Mouse (Mus musculus) monocyte, adult 5-6 weeks (primary cell): ENCODE results near the gene Gnat1. TPM values are rescaled to one million over a fixed set of nuclear protein-coding genes. Genes with fewer than 3 reads are reported as not detected.

ENCODE experiments used
- ATAC-seq: fragments of 153-309, 156-312 bp; replicated peaks from 2 replicates; pipeline ENCODE4 v1.8.0; 2017; ENCODE audit warnings: mild to moderate bottlenecking; ENCODE audit not compliant: low TSS enrichment, insufficient number of reproducible peaks, severe bottlenecking, poor library complexity, low FRiP score
- total RNA-seq: library from RNA; stranded (forward); fragments of 200-1000, 200-491, 200-594 nt; gene quantifications from 3 replicates; pipeline ENCODE4 v1.2.3, GENCODE M21; 2017

Gene Gnat1
- total RNA-seq, 1 experiment from 2014 or later: not detected

DNA sequence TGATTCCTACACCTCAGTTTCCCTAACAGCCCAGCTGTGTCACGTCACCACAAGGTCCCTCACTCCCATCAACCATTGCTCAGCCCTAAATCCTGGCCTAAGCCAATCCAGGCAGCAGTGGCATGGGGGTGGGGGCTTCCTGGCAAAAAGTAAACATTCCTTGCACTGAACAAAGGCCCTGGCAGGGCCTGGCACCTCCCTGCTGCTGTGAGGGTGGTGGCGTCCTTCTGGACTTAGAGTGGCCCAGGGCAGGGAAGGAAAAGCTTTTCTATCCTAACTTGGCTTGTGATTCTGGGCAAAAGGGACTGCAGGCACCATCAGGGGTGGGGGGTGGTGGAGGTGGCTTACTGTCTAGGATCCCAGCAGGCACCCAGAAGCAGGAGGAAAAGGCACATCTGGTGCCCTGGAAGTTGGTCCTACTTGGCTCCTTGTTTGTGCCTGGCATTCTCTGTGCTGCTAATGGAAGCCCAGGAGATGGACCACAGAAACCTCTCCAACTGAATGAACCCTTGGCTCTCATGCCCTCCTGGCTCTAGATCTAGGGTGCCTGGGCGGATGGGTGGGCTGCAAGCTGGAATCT, 23.2 kb upstream of the Gnat1 start:
- ATAC-seq: no peak

DNA sequence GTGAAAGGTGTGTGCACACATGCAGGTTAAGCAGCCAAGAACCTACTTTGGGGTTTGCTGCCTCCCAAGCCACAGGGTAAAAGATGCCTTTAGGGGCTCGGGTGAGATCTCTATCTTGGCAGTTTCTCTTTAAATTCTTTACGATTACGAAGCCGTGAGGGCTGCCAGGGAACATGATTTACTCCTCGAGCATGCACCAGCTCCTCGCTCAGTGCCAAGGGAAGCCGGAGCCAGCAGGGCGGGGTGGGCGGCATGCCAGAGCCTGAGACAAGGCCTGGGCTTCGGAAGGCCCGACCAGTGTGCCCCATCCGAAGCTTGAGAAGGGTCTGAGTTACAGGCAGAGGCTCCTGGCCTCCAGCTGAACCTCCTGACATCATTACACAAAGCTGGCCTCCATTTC, 22.1 kb upstream of the Gnat1 start:
- ATAC-seq: no peak

DNA sequence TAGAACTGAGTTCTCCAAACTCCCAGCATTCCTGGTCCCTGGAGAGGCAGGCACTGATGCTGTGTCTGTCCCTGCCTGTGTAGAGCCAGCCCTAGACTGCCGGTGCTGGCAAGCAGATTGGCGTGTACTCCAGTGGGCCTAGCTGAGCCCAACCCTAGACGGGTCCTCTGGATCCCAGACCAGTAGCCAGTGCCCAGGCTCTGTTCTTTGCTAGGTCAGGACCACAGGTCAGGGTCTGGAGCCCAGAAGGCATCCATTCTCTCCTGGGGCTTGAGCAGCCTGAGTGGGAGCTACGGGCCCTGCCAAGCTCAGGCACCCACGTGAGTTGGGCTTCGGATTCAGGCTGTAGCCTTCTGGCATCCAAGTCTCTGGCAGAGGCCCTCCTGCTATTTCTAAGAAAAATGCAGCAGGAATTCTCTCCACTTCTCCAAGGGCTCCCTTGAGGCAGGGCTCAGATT, 20.6 kb upstream of the Gnat1 start:
- no peak for ATAC-seq

DNA sequence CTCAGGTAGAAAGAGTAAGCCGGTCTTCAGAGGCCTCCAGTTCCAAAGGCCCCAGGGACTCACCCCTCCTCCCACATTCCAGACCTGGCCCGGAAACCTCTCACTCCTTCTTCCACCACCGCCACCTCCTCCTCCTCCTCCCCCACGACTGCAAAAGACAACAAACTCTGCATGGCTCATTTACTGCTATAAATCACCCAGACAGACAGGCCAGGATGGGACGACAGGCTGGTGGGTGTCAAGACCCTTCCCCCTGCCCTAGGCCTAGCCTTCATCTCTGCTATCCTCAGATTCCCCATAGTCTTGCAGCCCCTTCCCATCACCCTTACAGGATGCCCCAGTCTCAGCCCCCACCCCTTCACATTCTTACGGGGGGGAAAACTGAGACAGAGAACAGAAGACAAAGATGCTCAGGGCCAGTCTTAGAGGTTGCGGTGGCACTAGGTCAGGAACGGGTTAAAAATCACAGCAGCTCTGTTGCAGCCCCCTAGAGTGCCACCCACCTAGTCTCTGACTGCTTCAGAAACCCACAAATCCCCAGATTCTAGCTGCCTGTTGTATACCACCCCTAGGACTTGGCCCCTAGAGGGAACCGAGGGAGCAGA, 20.0 kb upstream of the Gnat1 start:
- no peak for ATAC-seq

DNA sequence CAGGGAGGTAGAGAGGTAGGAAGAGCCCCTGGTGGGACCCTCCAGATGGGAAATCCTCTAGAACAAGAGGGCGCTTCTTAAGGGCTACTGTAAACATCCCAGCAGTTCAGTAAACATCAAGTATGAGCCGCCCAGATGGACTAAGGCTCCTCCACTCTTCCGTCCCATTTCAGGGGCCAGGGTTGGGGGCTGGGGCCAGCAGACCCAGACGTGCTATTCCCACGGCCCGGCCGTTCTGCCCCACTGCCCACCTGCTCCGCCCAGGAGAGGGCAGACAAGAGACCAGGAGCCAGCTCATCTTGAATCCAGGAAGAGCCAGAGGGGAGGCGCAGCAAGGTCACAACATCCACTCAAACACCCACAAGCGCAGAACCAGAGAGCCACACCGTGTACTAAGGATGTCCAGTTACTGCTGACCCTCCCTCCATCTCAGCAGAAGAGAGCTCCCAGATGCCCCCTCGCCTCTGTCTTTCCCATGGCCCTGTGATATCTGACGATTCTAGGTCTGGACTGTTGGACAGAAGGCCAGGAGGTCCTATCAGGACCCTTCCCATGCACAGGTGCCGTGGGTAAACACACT, 19.2 kb upstream of the Gnat1 start:
- no peak for ATAC-seq

DNA sequence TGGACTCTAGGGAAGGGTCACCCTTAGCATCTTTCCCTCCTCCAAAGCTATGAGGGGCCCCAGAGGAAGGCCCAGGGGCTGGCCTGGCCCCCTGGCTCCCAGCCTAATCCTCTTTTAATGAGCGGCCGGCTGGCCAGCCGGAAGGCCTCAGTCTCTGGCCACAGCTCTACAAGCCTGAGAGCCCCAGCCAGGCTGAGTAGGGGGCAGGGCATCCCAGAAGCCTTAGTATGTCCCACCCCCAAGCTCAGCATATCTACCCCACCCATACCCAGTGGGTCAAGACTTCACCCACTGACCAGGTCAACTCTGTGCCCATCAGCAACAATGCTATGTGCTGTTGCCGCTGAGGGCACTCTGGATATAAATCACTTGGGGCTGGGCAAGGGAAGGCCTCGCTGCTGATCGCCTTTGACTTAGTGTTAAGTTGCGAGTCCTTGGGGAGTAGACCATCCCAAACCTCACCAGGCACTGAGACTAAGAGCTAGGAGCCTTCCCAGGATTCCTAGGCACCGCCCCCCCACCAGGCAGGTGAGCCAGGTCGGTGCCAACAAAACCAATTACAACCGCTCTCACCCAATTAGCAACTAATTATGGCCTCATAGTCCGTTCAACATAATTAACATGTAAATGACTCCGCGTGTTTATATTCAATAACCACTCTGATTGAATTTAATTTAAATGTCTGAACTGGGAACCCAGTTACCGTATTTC, 18.5 kb upstream of the Gnat1 start:
- no peak for ATAC-seq

DNA sequence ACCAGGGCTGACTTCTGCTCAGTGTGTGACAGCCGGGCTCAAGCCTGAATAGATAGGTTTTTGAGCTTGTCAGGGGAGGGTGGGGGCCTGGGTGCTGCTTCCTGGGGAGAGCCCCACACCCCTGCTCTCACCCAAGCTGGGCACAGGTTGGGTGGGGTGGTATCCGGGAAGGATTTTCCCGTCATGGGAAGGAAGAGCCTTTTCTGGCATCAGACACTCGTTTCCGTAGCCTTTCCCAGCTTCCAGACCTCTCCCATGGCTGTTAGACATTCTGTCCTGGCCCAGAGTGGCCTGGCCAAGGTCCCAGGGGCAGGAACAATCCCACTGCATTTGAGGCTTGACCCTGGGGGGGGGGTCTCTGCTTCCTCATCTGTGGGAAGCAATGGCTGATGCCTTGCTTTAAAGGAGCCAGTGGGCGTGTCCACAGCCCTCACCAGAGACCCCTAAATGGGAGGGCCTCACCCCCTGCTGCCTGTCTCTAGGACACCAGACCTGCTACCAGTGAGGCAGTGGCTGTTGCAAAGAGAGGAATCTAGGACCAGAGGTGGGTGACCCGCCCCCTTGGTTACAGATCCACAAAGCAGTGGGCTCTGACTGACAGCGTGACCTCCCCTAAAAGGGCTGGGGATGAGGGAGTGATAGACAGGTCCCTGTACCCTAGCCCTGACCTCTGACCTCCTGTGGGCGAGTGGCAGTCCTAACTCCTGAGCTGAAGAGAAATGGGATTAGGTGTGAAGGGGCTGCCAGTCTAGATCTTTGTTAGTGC, 17.5 kb upstream of the Gnat1 start:
- ATAC-seq: no peak

DNA sequence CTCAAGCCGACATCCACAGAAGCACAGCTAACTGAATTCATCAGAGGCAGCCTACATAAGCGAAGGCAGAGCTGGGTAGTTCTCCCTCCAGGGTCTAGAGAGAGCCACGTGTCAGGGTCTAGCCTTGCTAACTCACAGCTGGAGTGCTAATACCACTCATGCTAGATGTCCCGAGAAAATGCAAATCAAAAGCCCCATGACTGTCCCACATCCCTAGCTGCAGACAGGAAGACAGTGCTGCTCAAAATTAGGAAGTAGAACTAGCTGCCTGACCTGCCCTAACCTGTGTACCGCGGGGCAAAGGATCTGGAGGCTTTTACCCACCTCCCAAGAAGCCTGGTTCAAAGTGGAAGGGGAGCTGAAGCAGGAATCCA, 16.6 kb upstream of the Gnat1 start:
- no peak for ATAC-seq

DNA sequence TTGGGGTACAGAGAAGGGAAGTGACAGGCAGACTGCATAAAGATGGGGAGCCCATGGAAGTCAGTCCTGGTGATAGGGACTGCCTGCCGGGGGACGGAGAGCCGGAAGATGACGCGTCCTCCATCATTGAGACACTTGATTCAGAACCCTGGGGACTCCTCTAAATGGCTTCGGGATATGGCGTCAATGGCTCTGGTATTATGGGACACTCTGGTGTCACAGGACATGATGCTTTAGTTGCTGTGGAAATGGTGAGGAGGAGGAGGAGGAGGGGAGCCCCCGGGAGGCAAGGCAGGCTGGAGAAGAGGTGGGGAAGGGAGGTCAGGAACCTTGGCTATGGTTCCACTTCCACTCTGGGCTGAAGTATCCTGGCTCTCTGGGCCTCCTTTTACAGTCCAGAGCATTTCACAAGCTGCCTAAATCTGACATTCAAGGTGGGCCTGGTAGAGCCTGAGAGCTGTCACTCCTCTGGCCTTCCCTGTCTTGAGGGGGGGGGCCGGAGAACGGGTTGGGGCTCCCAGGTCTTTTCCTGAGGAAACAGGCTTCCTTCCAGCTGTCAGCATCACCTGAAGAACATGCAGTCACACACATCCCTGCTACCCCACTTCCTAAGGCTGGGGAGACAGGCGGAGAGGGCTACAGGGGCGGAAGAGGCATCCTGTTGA, 16.1 kb upstream of the Gnat1 start:
- ATAC-seq: no peak

DNA sequence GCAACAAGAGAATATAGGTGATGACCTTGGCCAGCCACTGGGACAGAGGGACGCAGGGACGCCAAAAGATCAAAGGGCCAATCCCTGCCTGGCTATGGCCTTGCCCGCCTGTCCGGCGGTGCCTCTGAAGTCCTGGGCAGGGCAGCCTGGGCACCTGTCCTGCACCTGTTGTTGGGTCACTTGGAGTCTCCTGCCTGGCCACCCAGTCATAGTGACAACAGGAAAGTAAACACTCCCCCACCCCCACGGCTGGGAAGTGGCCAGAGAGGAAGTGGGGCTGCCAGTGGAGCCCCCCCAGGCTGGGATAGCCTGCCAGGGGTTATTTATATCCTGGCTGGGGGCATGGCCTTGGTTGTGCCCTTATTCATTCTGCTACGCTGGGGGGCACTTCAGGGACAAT, 15.1 kb upstream of the Gnat1 start:
- no peak for ATAC-seq

DNA sequence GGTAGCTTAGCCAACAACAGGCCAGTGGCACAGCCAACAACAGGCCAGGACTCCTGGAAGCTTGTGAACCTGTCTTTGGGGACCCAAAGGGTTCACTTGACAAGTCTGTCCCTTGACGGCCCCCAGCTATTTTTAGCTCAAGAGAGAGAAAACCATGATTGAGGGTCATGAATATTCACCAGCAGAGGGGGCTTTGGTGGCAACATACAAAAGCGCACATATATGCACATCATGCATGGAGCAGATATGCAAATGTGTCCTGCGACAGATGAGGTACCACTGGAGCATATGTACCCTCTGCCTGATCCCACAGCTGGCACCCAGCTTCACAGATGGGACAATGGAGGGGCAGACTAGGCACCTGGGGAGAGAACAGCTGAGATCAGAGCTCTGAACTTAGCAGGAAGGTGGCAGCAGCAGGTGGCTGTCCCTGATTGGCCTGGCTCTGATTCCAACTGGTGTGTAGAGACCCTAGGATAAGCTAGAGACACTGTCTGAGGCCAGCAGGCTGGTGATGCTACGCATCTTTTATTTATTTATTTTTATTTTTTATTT, 14.0 kb upstream of the Gnat1 start:
- no peak for ATAC-seq

DNA sequence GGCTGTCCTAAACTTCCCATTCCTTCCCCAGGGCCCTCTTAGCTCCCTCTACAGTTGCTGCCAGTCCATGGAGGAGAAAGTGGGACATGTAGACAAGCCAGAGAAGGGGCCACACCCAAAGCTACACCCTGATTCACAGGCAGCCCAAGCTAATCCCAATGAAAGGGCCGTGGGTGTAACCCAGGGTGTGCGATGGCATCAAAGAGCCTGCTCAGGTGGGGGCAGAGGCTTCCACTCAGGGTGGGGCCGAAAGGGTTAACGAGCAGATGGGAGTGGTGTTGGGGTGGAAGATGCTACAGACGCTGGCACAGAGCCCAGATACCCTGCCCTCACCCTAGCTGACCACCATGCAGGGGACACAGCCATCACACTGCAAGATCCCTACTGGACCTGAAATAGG, 13.3 kb upstream of the Gnat1 start:
- ATAC-seq: no peak

DNA sequence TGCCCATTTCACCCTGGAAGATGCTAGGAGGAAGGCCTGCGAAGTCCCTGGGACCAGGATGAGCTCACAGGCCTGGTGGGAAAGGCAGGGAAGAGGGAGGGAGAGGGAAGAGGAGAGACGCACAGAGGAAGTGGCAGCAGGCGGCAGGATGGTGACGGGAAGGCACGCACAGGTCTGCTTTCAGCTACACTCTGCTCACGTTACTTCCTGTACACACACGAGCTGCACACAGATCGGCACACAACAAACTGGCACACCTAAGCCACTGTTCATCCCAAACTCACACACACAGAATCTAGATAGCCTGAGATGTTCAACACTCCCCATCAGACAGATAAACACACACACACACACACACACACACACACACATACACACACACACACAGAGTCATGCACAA, 10.9 kb upstream of the Gnat1 start:
- ATAC-seq: no peak

DNA sequence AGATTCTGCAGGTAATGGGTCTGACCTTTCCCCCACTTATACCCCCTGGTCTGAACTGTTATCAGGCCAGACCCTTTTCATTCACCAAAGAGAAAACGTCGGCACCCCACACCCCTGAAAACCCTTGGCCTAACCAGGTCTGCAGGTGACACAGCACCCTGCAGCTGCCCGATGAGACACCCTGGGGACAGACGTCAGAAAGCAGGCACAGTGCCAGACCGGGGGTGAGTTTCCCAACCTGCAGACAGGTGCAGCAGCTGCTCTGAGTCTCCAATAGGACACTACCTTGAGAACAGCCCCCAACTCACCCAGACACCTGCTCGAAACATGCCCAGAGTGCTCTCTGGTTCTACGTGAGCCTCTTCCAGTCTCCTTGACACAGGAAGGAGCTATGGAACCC, 9.4 kb upstream of the Gnat1 start:
- no peak for ATAC-seq

DNA sequence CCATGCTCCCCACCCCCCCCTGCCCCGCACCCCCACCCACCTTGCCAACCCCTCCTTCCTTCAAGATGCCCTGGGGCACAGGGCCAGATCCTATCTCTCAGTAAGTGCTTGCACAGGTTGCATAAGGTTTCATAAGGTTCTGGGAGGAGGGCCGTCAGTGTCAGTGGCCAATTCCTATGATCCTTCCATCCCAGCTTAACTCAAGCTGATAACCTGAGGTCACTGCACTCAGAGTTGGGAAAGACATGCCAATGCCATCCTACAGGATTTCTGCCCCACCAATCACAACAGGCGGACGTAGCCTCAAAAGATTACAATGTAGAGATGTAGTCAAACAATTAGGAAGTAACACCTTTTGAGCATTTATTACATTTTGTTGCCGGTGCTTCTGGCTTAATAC, 8.9 kb upstream of the Gnat1 start:
- ATAC-seq: no peak

DNA sequence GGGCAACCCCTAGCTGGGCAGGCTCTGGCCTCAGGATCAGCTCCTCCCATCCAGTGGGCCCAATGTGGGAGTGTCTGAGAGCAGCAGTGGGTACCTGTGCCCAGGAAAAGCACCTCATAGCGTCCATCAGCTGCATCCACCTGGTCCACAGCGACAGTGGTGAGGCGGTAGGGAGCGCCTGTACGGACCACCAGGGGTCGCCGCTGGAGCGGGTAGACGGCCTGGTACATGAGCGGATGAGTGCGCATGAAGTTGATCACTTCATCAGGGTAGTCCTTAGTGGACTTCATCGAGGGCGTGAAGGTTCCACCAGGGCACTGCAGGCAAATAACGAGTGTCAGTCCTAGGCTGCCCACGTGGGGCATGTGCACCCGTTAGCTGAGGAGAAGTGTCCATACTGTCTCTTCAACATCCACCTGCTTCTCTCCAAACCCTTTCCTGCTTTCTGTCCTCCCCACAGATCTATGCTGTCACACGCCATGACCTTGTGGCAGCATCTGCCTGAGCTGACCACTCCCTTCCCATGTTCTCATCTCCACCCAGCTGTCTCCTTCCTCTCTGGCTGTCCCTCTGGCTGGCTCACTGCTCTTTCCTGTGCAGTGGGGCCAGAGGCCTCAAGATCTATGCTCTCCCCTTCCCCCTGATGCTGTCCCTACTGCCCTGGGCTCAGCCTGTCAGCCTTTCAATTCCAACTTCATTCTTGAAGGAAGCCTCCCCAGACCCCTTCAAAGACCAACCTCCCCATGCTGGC, 5.9 kb upstream of the Gnat1 start:
- no peak for ATAC-seq

DNA sequence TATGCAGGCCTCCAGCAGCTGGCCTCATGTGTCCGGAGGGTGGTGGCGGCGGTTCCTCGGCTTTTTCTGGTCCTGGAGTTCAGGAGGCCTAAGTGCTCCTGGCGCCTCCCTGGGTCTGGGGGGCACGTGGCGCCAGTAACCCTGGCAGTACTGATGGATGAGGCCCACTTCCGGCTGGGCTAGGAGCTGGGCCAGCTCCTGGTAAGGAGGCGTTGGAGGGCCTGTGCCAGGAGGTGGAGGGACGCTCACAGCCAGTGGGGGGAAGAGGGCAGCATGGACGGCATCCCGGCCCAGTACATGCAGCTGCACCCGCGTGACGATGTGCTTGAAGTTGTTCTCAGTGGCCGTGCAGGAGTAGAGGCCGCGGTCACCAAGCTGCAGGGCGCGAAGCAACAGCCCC, 2.9 kb upstream of the Gnat1 start:
- ATAC-seq: no peak

DNA sequence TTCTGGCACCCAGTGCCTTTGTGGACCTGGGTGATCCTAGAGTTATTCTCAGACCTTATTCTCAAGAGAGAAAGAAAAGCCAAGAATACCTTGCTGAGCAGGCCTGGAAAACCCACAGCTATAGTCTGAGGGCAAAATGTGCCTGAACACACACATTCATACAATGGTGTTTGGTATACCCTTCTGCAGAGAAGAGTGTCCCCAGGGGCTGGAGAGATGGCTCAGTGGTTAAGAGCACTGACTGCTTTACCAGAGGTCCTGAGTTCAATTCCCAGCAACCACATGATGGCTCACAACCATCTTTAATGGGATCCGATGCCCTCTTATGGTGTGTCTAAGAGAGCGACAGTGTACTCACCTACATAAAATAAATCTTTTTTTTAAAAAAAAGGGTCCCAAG, 651 bp downstream of the Gnat1 start:
- ATAC-seq: no peak
